Mouse (Mus musculus): ENCODE results near the gene Olfr668. TPM values are rescaled to one million over a fixed set of nuclear protein-coding genes. Genes with fewer than 3 reads are reported as not detected.
"Not testable (repeated sequence)": the region's sequence is repeated elsewhere in the genome, so short reads cannot be mapped to it uniquely, and the experiment has no call there.

Gene Olfr668
- not detected in 2 replicates for polyA plus RNA-seq (2011; ENCODE audit: insufficient read length, low read depth, missing spikeins)

GRCm38 (mm10) chr7:104927957-104928356 lies at the start of gene Olfr668:
Gene Olfr668 (minus strand): TSS chr7:104928057.
- TF ChIP-seq POLR2A (IDR thresholded peaks at IDR 0.05; ENCODE audit: low read depth, low read length) = no peak
- TF ChIP-seq CTCF (IDR thresholded peaks at IDR 0.05; ENCODE audit: borderline replicate concordance, insufficient read depth, low read length) = no peak
- H3K4me1 ChIP-seq (ENCODE audit: control insufficient read depth, insufficient read depth, low read length) = no peaks in the 10 kb centered on the region
- H3K4me3 ChIP-seq (ENCODE audit: insufficient read depth, low read length) = no peak within 1 kb of the TSS
- no peak within 1 kb of the TSS for H3K27ac ChIP-seq (ENCODE audit: insufficient read depth, low read length)

- H3K27ac ChIP-seq (ENCODE audit: insufficient read depth, low read length); H3K4me3 ChIP-seq (ENCODE audit: insufficient read depth, low read length); H3K4me1 ChIP-seq (ENCODE audit: control insufficient read depth, insufficient read depth, low read length): not testable (repeated sequence)
Observed at GRCm38 (mm10) chr7:104972507-104972906, 44.6 kb upstream of the Olfr668 start.

GRCm38 (mm10) chr7:104962520-104962919 lies 34.7 kb upstream of the Olfr668 start, which contains the start of gene Olfr670:
Gene Olfr670 (minus strand): TSS chr7:104962620.
- no peaks in the 10 kb centered on the region for H3K4me1 ChIP-seq (ENCODE audit: control insufficient read depth, insufficient read depth, low read length)
- H3K4me3 ChIP-seq (ENCODE audit: insufficient read depth, low read length) = no peak within 1 kb of the TSS
- no peak for TF ChIP-seq POLR2A (IDR thresholded peaks at IDR 0.05; ENCODE audit: low read depth, low read length)
- TF ChIP-seq CTCF (IDR thresholded peaks at IDR 0.05; ENCODE audit: borderline replicate concordance, insufficient read depth, low read length) = no peak
- H3K27ac ChIP-seq (ENCODE audit: insufficient read depth, low read length) = no peak within 1 kb of the TSS

GRCm38 (mm10) chr7:104950234-104950633 lies 22.4 kb upstream of the Olfr668 start:
- H3K4me1 ChIP-seq (ENCODE audit: control insufficient read depth, insufficient read depth, low read length); H3K27ac ChIP-seq (ENCODE audit: insufficient read depth, low read length); H3K4me3 ChIP-seq (ENCODE audit: insufficient read depth, low read length): not testable (repeated sequence)

- Histone ChIP-seq H3K4me1 (ENCODE audit: control insufficient read depth, insufficient read depth, low read length) (no peaks in the 10 kb centered on the region), H3K27ac (ENCODE audit: insufficient read depth, low read length) (no peak within 1 kb of the TSS), H3K4me3 (ENCODE audit: insufficient read depth, low read length) (no peak within 1 kb of the TSS)
- TF ChIP-seq POLR2A (IDR thresholded peaks at IDR 0.05; ENCODE audit: low read depth, low read length) = no peak
Observed at GRCm38 (mm10) chr7:104933940-104934339, 6.1 kb upstream of the Olfr668 start, which contains the start of gene Olfr669. Gene Olfr669 (plus strand): TSS chr7:104934240.

- H3K4me1 ChIP-seq (ENCODE audit: control insufficient read depth, insufficient read depth, low read length) = no peaks in the 10 kb centered on the region
- H3K4me3 ChIP-seq (ENCODE audit: insufficient read depth, low read length) = no peak within 1 kb of the TSS
- no peak within 1 kb of the TSS for H3K27ac ChIP-seq (ENCODE audit: insufficient read depth, low read length)
- TF ChIP-seq POLR2A (IDR thresholded peaks at IDR 0.05; ENCODE audit: low read depth, low read length) (no peak), CTCF (IDR thresholded peaks at IDR 0.05; ENCODE audit: borderline replicate concordance, insufficient read depth, low read length) (no peak)
Observed at GRCm38 (mm10) chr7:104921382-104921781, 6.5 kb downstream of the Olfr668 start, which contains the start of gene Olfr667. Gene Olfr667 (minus strand): TSS chr7:104921482.

GRCm38 (mm10) chr7:104895852-104896251 lies 32.0 kb downstream of the Olfr668 start, which contains the start of gene Olfr666:
Gene Olfr666 (minus strand): TSS chr7:104895952.
- no peak within 1 kb of the TSS for H3K27ac ChIP-seq (ENCODE audit: insufficient read depth, low read length)
- no peak within 1 kb of the TSS for H3K4me3 ChIP-seq (ENCODE audit: insufficient read depth, low read length)
- TF ChIP-seq POLR2A (IDR thresholded peaks at IDR 0.05; ENCODE audit: low read depth, low read length) (no peak), CTCF (IDR thresholded peaks at IDR 0.05; ENCODE audit: borderline replicate concordance, insufficient read depth, low read length) (no peak)
- H3K4me1 ChIP-seq (ENCODE audit: control insufficient read depth, insufficient read depth, low read length) = no peaks in the 10 kb centered on the region

- H3K27ac ChIP-seq (ENCODE audit: insufficient read depth, low read length) = no peak within 1 kb of the TSS
- H3K4me3 ChIP-seq (ENCODE audit: insufficient read depth, low read length) = no peak within 1 kb of the TSS
- no peaks in the 10 kb centered on the region for H3K4me1 ChIP-seq (ENCODE audit: control insufficient read depth, insufficient read depth, low read length)
- TF ChIP-seq CTCF (IDR thresholded peaks at IDR 0.05; ENCODE audit: borderline replicate concordance, insufficient read depth, low read length) (no peak), POLR2A (IDR thresholded peaks at IDR 0.05; ENCODE audit: low read depth, low read length) (no peak)
Observed at GRCm38 (mm10) chr7:104877731-104878130, 50.1 kb downstream of the Olfr668 start, which contains the start of gene Olfr665. Gene Olfr665 (plus strand): TSS chr7:104878031.

Other genes starting within 250 kb of the Olfr668 start
- gene Olfr661, start 241.6 kb downstream of the Olfr668 start, polyA plus RNA-seq (2011; ENCODE audit: insufficient read length, low read depth, missing spikeins) = not detected in 2 replicates
- gene Usp17le, start 150.6 kb downstream of the Olfr668 start, polyA plus RNA-seq (2011; ENCODE audit: insufficient read length, low read depth, missing spikeins) = not detected in 2 replicates
- not detected in 2 replicates for gene Usp17lb, start 85.5 kb downstream of the Olfr668 start, polyA plus RNA-seq (2011; ENCODE audit: insufficient read length, low read depth, missing spikeins)
- gene Usp17la, start 71.0 kb downstream of the Olfr668 start, polyA plus RNA-seq (2011; ENCODE audit: insufficient read length, low read depth, missing spikeins) = not detected in 2 replicates
- gene Olfr665, start 50.0 kb downstream of the Olfr668 start, polyA plus RNA-seq (2011; ENCODE audit: insufficient read length, low read depth, missing spikeins) = not detected in 2 replicates
- gene Olfr666, start 32.1 kb downstream of the Olfr668 start, polyA plus RNA-seq (2011; ENCODE audit: insufficient read length, low read depth, missing spikeins) = not detected in 2 replicates
- gene Olfr667, start 6.6 kb downstream of the Olfr668 start, polyA plus RNA-seq (2011; ENCODE audit: insufficient read length, low read depth, missing spikeins) = not detected in 2 replicates
- not detected in 2 replicates for gene Olfr669, start 6.2 kb upstream of the Olfr668 start, polyA plus RNA-seq (2011; ENCODE audit: insufficient read length, low read depth, missing spikeins)
- not detected in 2 replicates for gene Olfr670, start 34.6 kb upstream of the Olfr668 start, polyA plus RNA-seq (2011; ENCODE audit: insufficient read length, low read depth, missing spikeins)
- not detected in 2 replicates for gene Olfr671, start 51.1 kb upstream of the Olfr668 start, polyA plus RNA-seq (2011; ENCODE audit: insufficient read length, low read depth, missing spikeins)
- gene Olfr672, start 74.0 kb upstream of the Olfr668 start, polyA plus RNA-seq (2011; ENCODE audit: insufficient read length, low read depth, missing spikeins) = not detected in 2 replicates
- gene Olfr675, start 100.4 kb upstream of the Olfr668 start, polyA plus RNA-seq (2011; ENCODE audit: insufficient read length, low read depth, missing spikeins) = not detected in 2 replicates
- gene Olfr676, start 104.6 kb upstream of the Olfr668 start, polyA plus RNA-seq (2011; ENCODE audit: insufficient read length, low read depth, missing spikeins) = not detected in 2 replicates
- not detected in 2 replicates for gene Olfr677, start 123.3 kb upstream of the Olfr668 start, polyA plus RNA-seq (2011; ENCODE audit: insufficient read length, low read depth, missing spikeins)
- gene Olfr678, start 136.4 kb upstream of the Olfr668 start, polyA plus RNA-seq (2011; ENCODE audit: insufficient read length, low read depth, missing spikeins) = not detected in 2 replicates
- not detected in 2 replicates for gene Olfr679, start 153.1 kb upstream of the Olfr668 start, polyA plus RNA-seq (2011; ENCODE audit: insufficient read length, low read depth, missing spikeins)
- not detected in 2 replicates for gene Olfr680-ps1, start 164.8 kb upstream of the Olfr668 start, polyA plus RNA-seq (2011; ENCODE audit: insufficient read length, low read depth, missing spikeins)
- gene Olfr681, start 188.8 kb upstream of the Olfr668 start, polyA plus RNA-seq (2011; ENCODE audit: insufficient read length, low read depth, missing spikeins) = not detected in 2 replicates
- not detected in 2 replicates for gene Olfr683, start 219.0 kb upstream of the Olfr668 start, polyA plus RNA-seq (2011; ENCODE audit: insufficient read length, low read depth, missing spikeins)
- gene Olfr684, start 235.6 kb upstream of the Olfr668 start, polyA plus RNA-seq (2011; ENCODE audit: insufficient read length, low read depth, missing spikeins) = not detected in 2 replicates